Mouse (Mus musculus): Measurements from ENCODE around the gene Trmt2b. TPM values are rescaled to one million over a fixed set of nuclear protein-coding genes. Genes with fewer than 3 reads are reported as not detected.

The Trmt2b gene
- polyA plus RNA-seq, 1 experiment from 2014 or later: 7.2 TPM

GRCm38 (mm10) chrX:134296737-134297136, 20.0 kb upstream of the Trmt2b start:
- no peaks in the 10 kb centered on the region for H3K27me3 ChIP-seq (ENCODE audit: control insufficient read depth, insufficient read depth, low read length)
- H3K4me3 ChIP-seq (ENCODE audit: low read depth, low read length): peak overlapping the region; percentile 50
- H3K9ac ChIP-seq (replicated peaks; ENCODE audit: low read depth, low read length): peak overlapping the region; percentile 58
- H3K9me3 ChIP-seq (ENCODE audit: control insufficient read depth, low read length): no peaks in the 10 kb centered on the region
- no peaks in the 10 kb centered on the region for H3K36me3 ChIP-seq (ENCODE audit: control insufficient read depth, insufficient read depth, low read length)
- no peaks in the 10 kb centered on the region; the same call in 1 of the 2 replicates for H3K4me1 ChIP-seq (ENCODE audit: control insufficient read depth, insufficient read depth, low read length)
- peak overlapping the region; percentile 53 for H3K4me2 ChIP-seq (ENCODE audit: low read depth, low read length)
- H3K27ac ChIP-seq (ENCODE audit: low read depth, low read length): peak overlapping the region; percentile 10; the same call in 1 of the 2 replicates
- 34% methylated on average over 7 of the region's 7 CpGs for WGBS
- ATAC-seq (ENCODE audit: low read depth): peak; percentile 35; the same call in 1 of the 2 replicates

GRCm38 (mm10) chrX:134296301-134296700, 19.5 kb upstream of the Trmt2b start:
- peak overlapping the region; percentile 50 for H3K4me3 ChIP-seq (ENCODE audit: low read depth, low read length)
- peak overlapping the region; percentile 53 for H3K4me2 ChIP-seq (ENCODE audit: low read depth, low read length)
- H3K27me3 ChIP-seq (ENCODE audit: control insufficient read depth, insufficient read depth, low read length): no peaks in the 10 kb centered on the region
- H3K9ac ChIP-seq (replicated peaks; ENCODE audit: low read depth, low read length): peak overlapping the region; percentile 58
- H3K36me3 ChIP-seq (ENCODE audit: control insufficient read depth, insufficient read depth, low read length): no peaks in the 10 kb centered on the region
- no peak; the same call in 1 of the 2 replicates for ATAC-seq (ENCODE audit: low read depth)
- no peaks in the 10 kb centered on the region; the same call in 1 of the 2 replicates for H3K4me1 ChIP-seq (ENCODE audit: control insufficient read depth, insufficient read depth, low read length)
- 29% methylated on average over 9 of the region's 9 CpGs for WGBS
- H3K9me3 ChIP-seq (ENCODE audit: control insufficient read depth, low read length): no peaks in the 10 kb centered on the region
- H3K27ac ChIP-seq (ENCODE audit: low read depth, low read length): peak overlapping the region; percentile 10; the same call in 1 of the 2 replicates

GRCm38 (mm10) chrX:134287305-134287704, 10.5 kb upstream of the Trmt2b start:
- Histone ChIP-seq H3K36me3 (ENCODE audit: control insufficient read depth, insufficient read depth, low read length) (no peaks in the 10 kb centered on the region), H3K9me3 (ENCODE audit: control insufficient read depth, low read length) (no peaks in the 10 kb centered on the region), H3K4me1 (ENCODE audit: control insufficient read depth, insufficient read depth, low read length) (no peaks in the 10 kb centered on the region), H3K4me3 (ENCODE audit: low read depth, low read length) (no peak overlapping the region), H3K4me2 (ENCODE audit: low read depth, low read length) (no peak overlapping the region), H3K9ac (replicated peaks; ENCODE audit: low read depth, low read length) (no peak overlapping the region), H3K27me3 (ENCODE audit: control insufficient read depth, insufficient read depth, low read length) (0 out of 2 replicates have a peak, but pooled peaks cover 2% of the 10 kb centered on the region), H3K27ac (ENCODE audit: low read depth, low read length) (no peak overlapping the region)
- no peak for ATAC-seq (ENCODE audit: low read depth)
- WGBS: 98% methylated on average over 2 of the region's 2 CpGs

DNA sequence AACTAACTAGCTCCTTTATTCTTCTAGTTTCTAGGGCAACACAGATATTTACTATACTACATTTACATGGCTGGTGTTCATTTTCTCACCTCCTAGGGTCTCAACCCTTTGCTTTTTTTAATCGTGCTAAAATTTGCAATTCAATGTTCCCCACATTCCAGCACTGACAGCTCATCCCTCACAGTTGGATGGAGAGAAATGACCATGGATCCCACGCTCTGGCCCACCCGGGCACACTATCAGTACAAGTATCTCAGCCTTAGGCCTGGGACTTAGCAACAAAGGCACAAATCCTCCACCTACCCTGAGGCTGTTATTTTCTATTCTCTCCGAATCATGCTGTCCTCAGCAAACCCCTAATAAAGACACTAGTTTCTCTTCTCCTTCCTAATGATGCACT, 9.0 kb upstream of the Trmt2b start:
- no peak overlapping the region for H3K9ac ChIP-seq (replicated peaks; ENCODE audit: low read depth, low read length)
- no peaks in the 10 kb centered on the region for H3K4me1 ChIP-seq (ENCODE audit: control insufficient read depth, insufficient read depth, low read length)
- H3K9me3 ChIP-seq (ENCODE audit: control insufficient read depth, low read length): no peaks in the 10 kb centered on the region
- 0 out of 2 replicates have a peak, but pooled peaks cover 2% of the 10 kb centered on the region for H3K27me3 ChIP-seq (ENCODE audit: control insufficient read depth, insufficient read depth, low read length)
- H3K27ac ChIP-seq (ENCODE audit: low read depth, low read length): no peak overlapping the region
- no peaks in the 10 kb centered on the region for H3K36me3 ChIP-seq (ENCODE audit: control insufficient read depth, insufficient read depth, low read length)
- no peak overlapping the region for H3K4me2 ChIP-seq (ENCODE audit: low read depth, low read length)
- WGBS: 41% methylated on average over 4 of the region's 4 CpGs
- ATAC-seq (ENCODE audit: low read depth): peak; percentile 21; the same call in 1 of the 2 replicates
- H3K4me3 ChIP-seq (ENCODE audit: low read depth, low read length): no peak overlapping the region

- Histone ChIP-seq H3K36me3 (ENCODE audit: control insufficient read depth, insufficient read depth, low read length) (no peaks in the 10 kb centered on the region), H3K4me2 (ENCODE audit: low read depth, low read length) (no peak overlapping the region), H3K27me3 (ENCODE audit: control insufficient read depth, insufficient read depth, low read length) (0 out of 2 replicates have a peak, but pooled peaks cover 2% of the 10 kb centered on the region), H3K4me3 (ENCODE audit: low read depth, low read length) (no peak overlapping the region), H3K9me3 (ENCODE audit: control insufficient read depth, low read length) (no peaks in the 10 kb centered on the region), H3K4me1 (ENCODE audit: control insufficient read depth, insufficient read depth, low read length) (no peaks in the 10 kb centered on the region), H3K9ac (replicated peaks; ENCODE audit: low read depth, low read length) (no peak overlapping the region), H3K27ac (ENCODE audit: low read depth, low read length) (no peak overlapping the region)
- WGBS: 78% methylated on average over 2 of the region's 2 CpGs
- ATAC-seq (ENCODE audit: low read depth): no peak
These were observed 8.3 kb upstream of the Trmt2b start for GRCm38 (mm10) chrX:134285102-134285501.

DNA sequence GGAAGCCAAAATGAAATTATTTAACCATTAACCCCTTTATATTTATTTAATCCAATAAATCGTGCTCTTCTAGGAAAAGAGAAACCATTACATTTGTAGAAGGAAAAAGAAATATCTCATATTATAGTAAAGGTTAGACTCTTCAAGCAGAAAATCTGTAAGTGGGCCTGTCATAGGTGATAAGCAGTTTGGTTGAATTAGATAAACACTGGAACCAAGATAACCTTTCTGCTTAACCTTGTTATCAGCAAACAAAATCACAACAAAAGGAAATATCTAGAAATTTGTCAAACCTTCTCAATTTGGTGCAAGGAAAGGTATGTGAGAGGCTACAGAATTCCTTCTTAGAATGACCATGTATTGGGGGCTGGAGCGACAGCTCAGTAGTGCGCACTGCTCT, 3.7 kb upstream of the Trmt2b start:
- no peak overlapping the region for H3K4me2 ChIP-seq (ENCODE audit: low read depth, low read length)
- 91% methylated on average over 3 of the region's 3 CpGs for WGBS
- no peak for ATAC-seq (ENCODE audit: low read depth)
- H3K4me1 ChIP-seq (ENCODE audit: control insufficient read depth, insufficient read depth, low read length): no peaks in the 10 kb centered on the region
- H3K9ac ChIP-seq (replicated peaks; ENCODE audit: low read depth, low read length): no peak overlapping the region
- H3K9me3 ChIP-seq (ENCODE audit: control insufficient read depth, low read length): no peaks in the 10 kb centered on the region
- H3K36me3 ChIP-seq (ENCODE audit: control insufficient read depth, insufficient read depth, low read length): no peaks in the 10 kb centered on the region
- H3K27me3 ChIP-seq (ENCODE audit: control insufficient read depth, insufficient read depth, low read length): no peaks in the 10 kb centered on the region
- no peak overlapping the region for H3K27ac ChIP-seq (ENCODE audit: low read depth, low read length)
- H3K4me3 ChIP-seq (ENCODE audit: low read depth, low read length): no peak overlapping the region

- H3K36me3 ChIP-seq (ENCODE audit: control insufficient read depth, insufficient read depth, low read length): no peaks in the 10 kb centered on the region
- H3K4me1 ChIP-seq (ENCODE audit: control insufficient read depth, insufficient read depth, low read length): no peaks in the 10 kb centered on the region
- 0 out of 2 replicates have a peak, but pooled peaks have one; percentile 23 for ATAC-seq (ENCODE audit: low read depth)
- no peaks in the 10 kb centered on the region for H3K27me3 ChIP-seq (ENCODE audit: control insufficient read depth, insufficient read depth, low read length)
- no peak overlapping the region for H3K27ac ChIP-seq (ENCODE audit: low read depth, low read length)
- H3K9me3 ChIP-seq (ENCODE audit: control insufficient read depth, low read length): no peaks in the 10 kb centered on the region
- H3K4me3 ChIP-seq (ENCODE audit: low read depth, low read length): no peak overlapping the region
- H3K4me2 ChIP-seq (ENCODE audit: low read depth, low read length): no peak overlapping the region
- WGBS: 20% methylated on average over 6 of the region's 6 CpGs
- H3K9ac ChIP-seq (replicated peaks; ENCODE audit: low read depth, low read length): no peak overlapping the region
These were observed 1.1 kb downstream of the Trmt2b start for GRCm38 (mm10) chrX:134275715-134276114.

DNA sequence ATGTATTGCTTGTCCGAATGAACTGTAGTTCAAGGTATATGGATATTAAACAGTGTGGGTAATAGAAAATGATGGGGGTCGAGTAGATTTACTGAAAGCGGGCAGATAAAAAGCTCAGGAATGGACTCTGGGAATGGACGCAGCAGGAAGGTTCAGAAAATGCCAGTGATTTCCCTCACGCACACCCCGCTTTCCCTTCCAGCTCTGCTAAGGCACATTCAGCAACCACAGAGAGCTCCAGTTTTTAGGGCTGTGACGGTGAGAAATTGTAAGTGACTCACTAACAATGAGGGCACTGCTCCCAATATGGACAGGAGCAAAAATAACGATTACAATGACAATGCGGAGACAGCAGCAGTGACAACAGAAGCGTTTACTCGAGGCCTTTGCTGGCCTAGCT, 14.7 kb downstream of the Trmt2b start:
- peak; percentile 72 for ATAC-seq (ENCODE audit: low read depth)
- no peaks in the 10 kb centered on the region for H3K36me3 ChIP-seq (ENCODE audit: control insufficient read depth, insufficient read depth, low read length)
- no peak overlapping the region for H3K27ac ChIP-seq (ENCODE audit: low read depth, low read length)
- no peak overlapping the region for H3K9ac ChIP-seq (replicated peaks; ENCODE audit: low read depth, low read length)
- 63% methylated on average over 11 of the region's 11 CpGs for WGBS
- H3K4me1 ChIP-seq (ENCODE audit: control insufficient read depth, insufficient read depth, low read length): no peaks in the 10 kb centered on the region
- H3K4me3 ChIP-seq (ENCODE audit: low read depth, low read length): no peak overlapping the region
- H3K9me3 ChIP-seq (ENCODE audit: control insufficient read depth, low read length): no peaks in the 10 kb centered on the region
- H3K27me3 ChIP-seq (ENCODE audit: control insufficient read depth, insufficient read depth, low read length): no peaks in the 10 kb centered on the region
- H3K4me2 ChIP-seq (ENCODE audit: low read depth, low read length): no peak overlapping the region

GRCm38 (mm10) chrX:134261191-134261590, 15.6 kb downstream of the Trmt2b start:
- no peaks in the 10 kb centered on the region for H3K9me3 ChIP-seq (ENCODE audit: control insufficient read depth, low read length)
- no peaks in the 10 kb centered on the region for H3K27me3 ChIP-seq (ENCODE audit: control insufficient read depth, insufficient read depth, low read length)
- H3K27ac ChIP-seq (ENCODE audit: low read depth, low read length): no peak overlapping the region
- no peak overlapping the region for H3K4me2 ChIP-seq (ENCODE audit: low read depth, low read length)
- no peaks in the 10 kb centered on the region for H3K36me3 ChIP-seq (ENCODE audit: control insufficient read depth, insufficient read depth, low read length)
- H3K4me1 ChIP-seq (ENCODE audit: control insufficient read depth, insufficient read depth, low read length): no peaks in the 10 kb centered on the region
- WGBS: 39% methylated on average over 5 of the region's 5 CpGs
- H3K4me3 ChIP-seq (ENCODE audit: low read depth, low read length): no peak overlapping the region
- ATAC-seq (ENCODE audit: low read depth): no peak
- H3K9ac ChIP-seq (replicated peaks; ENCODE audit: low read depth, low read length): no peak overlapping the region

Measured in neural tube, embryonic 14.5 days (tissue).